Mouse (Mus musculus) bone marrow macrophage, adult 2 months (primary cell): ENCODE measurements around the gene Efna5.

ENCODE experiments used
- CTCF ChIP-seq: IDR thresholded peaks from 2 replicates; pipeline ENCODE4 v1.5.1; 2012; ENCODE audit warnings: low read depth, mild to moderate bottlenecking, low read length, moderate library complexity
- POLR2A ChIP-seq: IDR thresholded peaks from 2 replicates; pipeline ENCODE4 v1.6.1; 2012; ENCODE audit warnings: mild to moderate bottlenecking, low read depth, low read length, borderline replicate concordance

DNA sequence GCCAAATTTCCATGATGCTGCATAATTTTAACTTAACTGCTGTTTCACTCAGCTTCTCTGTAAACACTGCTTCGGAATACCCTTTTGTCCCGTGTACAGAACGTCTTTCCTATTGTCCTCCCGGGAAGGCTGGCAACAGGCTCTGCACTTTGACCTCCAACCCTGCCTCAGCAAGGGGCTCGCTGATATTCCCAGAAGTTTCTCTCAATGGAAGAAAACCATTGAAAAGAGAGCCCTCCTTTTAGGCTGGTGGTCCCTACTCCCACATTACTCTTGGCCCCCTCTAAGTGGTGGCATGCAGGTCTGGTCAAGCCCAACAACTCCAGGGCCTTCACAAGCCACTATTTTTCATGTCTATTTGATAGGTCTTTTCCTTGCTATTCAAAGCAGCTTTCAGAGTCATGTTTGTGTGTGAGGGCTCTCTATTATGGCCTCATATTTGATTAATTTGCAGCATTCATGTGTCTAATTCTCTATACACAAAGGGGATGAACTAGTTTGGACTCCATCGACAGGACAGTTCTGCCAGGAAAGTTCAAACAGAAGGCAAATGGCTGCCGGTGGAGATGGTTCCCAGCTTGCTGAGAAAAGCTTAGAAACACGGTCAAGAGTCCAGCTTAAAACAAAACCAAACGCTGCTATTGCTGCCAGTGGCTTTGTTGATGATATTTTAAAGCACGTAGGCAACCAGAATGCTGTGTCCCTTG lies 103.1 kb downstream of the Efna5 start:
- TF ChIP-seq CTCF (no peak), POLR2A (no peak)
